Mouse (Mus musculus) brain, embryonic 14.5 days (tissue): ENCODE measurements around the gene Krtap10-10.

ENCODE experiments used
- CTCF ChIP-seq: fragments of 200-500 bp; IDR thresholded peaks from 2 replicates; pipeline ENCODE4 v1.5.1; 2012; ENCODE audit warnings: inconsistent platforms, mild to moderate bottlenecking, moderate library complexity, borderline replicate concordance; ENCODE audit not compliant: insufficient read depth, insufficient read length; ENCODE audit errors: extremely low read depth
- POLR2A ChIP-seq: fragments of 200-500 bp; IDR thresholded peaks from 2 replicates; pipeline ENCODE4 v1.6.1; 2012; ENCODE audit warnings: mild to moderate bottlenecking, inconsistent platforms, borderline replicate concordance; ENCODE audit not compliant: poor library complexity, insufficient read depth, insufficient read length, severe bottlenecking; ENCODE audit errors: extremely low read depth

DNA sequence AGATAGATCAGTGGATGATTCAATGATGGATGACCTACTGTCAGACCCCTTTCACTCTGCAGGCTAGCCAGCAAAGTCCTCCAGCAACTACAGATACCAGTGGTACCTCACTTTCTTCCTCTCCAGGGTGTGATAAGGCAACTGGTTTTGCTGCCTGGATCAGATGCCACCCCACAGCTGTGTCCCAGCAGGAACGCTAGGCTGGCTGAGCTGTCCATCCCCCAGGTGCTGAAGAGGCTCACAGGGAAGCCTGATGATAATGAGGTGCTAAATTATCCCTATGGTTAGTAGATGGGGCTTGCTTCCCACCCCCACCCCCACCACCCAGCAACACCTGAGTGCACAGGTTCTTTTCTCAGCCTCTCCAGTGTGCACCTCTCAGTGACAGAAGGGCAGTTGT lies 31.8 kb downstream of the Krtap10-10 start:
- no peak for TF ChIP-seq POLR2A
- TF ChIP-seq CTCF, result no peak
